Mouse (Mus musculus) left cerebral cortex, postnatal 4 days (tissue): Measurements from ENCODE around the gene Tomm20. TPM values are rescaled to one million over a fixed set of nuclear protein-coding genes. Genes with fewer than 3 reads are reported as not detected.
"Not testable (repeated sequence)": the region's sequence is repeated elsewhere in the genome, so short reads cannot be mapped to it uniquely, and the experiment has no call there.

Source experiments
- DNase-seq: peaks from one replicate; pipeline ENCODE4 v3.0.0-alpha.2; 2022
- intact Hi-C: fragments of 180-260 bp; cut with DNase I; formaldehyde crosslinking; loops from one replicate; pipeline ENCODE4 v1.15.1; 2025
- total RNA-seq, 2 experiments: library from RNA; stranded (reverse); gene quantifications; 2 replicates each; pipeline ENCODE4 v1.2.3; 2021

The Tomm20 gene
- total RNA-seq, 2 experiments from 2014 or later, result 134 to 136 TPM

DNA sequence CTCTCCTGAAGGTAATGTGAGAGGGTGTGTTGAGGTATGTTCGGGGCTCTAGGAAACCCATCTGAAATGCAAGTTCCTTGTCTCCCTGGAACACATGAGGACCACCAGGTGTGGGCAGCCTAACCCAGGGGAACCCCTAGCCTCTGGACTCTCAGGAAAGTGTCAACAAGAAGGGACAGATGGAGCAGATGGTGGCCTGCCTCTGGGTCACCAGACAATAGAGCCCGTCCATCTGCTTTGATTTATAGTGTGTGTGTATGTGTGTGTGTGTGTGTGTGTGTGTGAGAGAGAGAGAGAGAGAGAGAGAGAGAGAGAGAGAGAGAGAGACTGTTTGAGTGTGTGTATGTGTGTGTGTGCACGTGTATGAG is 58.0 kb downstream of the Tomm20 start:
- intact Hi-C loops, result no loop called here
- DNase-seq, result peak; percentile 20

DNA sequence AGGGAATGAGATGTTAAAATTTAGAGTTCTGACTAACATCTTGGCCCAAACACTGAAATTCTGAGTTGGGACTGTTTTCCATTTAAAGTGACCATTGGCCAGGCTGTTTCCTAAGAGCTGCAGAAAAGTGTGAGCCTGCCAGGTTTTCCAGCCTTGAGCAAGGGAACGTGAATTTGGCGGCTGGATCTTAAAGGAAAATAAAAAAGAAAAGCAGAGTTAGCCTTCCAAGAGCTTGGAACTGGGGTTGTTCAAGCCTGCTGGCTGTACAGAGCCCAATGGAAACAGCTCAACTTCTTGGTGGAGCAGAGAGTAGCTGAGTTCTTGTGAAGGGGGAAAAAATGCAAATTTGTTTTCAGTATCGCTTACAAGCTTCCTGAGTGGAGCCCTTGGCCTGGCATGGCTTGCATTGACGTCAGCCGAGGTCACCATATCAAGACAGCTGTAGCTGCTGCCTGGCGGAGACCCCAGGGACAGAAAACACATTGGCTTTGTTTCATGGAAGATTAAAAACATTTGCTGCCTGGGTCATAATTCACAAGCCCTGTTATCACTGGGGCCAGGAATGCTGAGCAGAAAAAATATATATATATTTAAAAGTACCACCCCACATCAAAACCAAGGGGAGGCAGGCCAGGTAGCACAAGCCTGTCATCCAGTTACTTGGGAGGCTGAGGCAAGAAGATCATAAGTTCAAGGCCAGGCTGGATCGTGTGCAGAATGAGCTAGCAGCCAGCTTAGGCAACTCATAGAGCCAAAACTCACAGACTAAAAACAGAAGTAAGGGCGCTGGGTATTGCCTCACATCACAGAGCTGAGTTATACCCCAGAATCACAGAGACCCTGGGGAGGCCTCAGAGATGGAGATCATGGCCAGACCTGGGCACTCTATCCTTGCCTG is 58.7 kb downstream of the Tomm20 start:
- peak; percentile 51 for DNase-seq

DNA sequence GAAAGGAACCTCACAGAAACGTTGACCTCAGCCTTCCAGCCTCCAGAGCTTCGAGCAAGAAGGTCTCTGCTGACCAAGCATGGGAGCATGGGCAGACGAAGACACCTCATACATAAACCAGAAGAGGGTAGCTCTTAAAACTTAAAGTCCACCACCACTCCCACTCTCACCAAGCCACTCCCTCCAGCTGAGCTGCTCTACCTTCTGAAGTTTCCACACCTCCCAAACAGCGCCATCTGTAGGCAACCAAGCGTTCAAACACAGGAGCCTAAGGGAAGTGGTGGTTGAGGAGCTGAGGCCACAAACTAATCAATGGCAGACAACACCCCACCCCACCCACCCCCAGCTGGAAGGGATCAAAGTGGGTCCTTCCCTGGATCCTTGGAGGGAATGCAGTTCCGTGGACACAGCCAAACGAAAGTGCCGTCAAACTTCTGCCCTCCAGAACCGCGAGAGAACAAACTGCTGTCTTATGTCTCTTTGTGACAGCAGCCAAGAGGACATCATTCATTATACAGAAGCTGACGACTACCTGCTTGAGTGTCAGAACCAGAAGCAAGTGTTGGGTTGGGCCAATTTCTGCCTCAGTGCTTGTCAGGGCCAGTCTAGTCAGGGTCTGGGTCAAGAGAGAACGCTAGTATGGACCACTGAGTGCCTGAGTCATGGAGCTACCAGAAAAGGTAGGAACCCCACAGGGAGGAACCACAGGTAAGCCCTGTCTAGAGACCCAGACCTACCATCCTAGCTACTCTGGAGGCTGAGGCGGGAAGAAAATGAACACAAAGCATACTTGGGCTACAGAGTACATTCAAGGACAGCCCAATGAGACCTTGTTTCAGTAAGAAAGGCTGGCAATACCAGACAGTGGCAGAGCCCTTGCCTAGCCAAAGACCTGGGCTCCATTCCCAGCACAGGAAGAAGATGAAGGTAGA is 59.8 kb downstream of the Tomm20 start:
- no peak for DNase-seq
- intact Hi-C loops, result no loop called here

More for the DNA sequence above, 58.7 kb downstream of the Tomm20 start:
- intact Hi-C loops, result no loop called here

DNA sequence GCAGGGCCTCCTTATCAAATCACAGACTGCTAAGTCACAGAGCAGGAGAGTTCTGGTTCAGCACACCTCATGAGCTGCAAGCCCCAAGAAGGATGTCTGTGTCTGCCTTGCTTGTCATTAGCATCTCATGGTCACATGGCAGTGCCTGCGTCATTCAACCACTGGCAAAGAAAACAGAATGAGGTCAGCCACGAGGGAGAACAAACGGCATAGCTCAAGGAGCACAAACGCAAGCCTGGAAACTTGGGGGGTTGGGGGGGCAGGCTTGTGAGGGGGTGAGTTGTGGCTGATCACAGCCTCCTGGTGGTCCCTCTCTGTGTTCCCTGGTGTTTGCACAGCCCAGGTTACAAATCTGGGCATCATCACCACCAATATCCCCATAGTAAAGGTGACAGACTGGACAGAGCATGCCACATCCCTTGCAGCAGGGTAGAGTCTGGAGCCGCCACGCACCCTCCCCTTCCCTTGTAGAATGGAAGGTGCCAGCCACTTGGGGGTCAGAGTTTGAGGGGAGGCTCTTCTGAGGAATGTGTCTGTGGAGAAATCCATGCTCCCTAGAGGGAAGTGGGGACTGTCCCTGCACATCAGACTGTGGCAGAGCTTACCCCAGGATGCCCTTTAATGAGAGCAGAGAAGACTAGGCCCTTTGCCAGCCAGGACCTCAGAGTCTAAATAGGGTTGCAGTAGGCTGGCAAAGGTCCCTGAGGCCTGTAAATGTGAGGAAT is 61.3 kb downstream of the Tomm20 start:
- intact Hi-C loops, result no loop called here
- DNase-seq, result peak; percentile 48

DNA sequence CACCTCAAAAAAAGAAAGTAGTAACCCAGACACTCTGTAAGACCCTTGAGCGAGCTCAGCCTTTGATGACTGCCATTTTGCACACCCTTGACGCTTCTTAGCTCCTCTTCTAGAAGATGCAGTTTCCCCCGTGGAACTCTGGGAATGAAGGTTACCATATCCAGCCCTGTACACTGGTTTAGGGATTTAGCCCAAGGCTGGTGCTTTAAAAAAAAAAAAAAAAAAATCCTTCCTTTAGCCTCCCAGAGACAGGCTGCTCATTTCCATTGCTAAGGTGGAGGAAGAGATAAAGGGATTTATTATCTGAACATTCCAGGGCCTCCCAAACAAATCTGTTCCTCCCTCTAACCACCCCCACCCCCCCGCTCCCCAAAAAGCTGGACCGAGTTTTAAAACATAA is 61.9 kb downstream of the Tomm20 start:
- DNase-seq, result no peak
- intact Hi-C loops, result no loop called here

DNA sequence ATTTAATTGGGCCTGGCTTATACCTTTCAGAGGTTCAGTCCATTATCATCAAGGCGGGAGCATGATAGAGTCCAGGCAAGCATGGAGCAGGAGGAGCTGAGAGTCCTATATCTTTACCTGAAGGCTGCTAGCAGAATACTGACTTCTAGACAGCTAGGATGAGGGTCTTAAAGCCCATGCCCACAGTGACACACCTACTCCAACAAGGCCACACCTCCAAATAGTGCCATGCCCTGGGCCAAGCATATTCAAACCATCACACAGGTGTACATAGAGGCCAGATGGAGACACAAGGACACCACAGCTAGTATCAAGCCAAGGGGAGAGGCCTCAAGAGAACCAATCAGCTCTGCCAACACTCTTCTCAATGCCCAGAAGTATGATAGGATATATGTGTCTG is 63.1 kb downstream of the Tomm20 start:
- intact Hi-C loops, DNase-seq: not testable (repeated sequence)

DNA sequence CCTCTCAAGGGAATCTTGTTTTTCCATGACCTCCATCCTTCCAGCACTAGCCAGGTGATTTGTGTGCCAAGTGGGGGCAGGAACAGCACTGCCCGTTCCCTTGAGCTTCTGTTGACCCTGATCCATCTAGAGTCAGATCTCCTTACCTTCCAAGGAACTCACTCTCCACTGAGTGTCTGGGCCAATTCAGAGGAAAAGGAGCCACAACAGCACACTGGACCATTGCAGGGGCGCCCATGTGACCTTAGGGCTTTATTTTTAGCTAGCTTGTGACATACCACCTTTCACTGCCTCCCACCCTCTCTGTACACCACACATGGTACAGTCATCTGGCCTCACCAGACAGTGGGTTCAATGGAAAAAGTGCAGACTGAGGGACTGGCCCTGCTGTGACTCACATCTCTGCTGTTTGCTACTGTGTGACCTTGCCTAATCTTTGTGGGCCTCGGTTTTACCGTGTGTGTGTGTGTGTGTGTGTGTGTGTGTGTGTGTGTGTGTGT is 64.0 kb downstream of the Tomm20 start:
- intact Hi-C loops, result no loop called here
- no peak for DNase-seq

Other genes with a start within 250 kb of the Tomm20 start
- gene Rbm34, start 25.2 kb upstream of the Tomm20 start, total RNA-seq, result 10 to 100 TPM; 18.8 to 19.5 TPM
- 10 to 100 TPM; 25.5 to 27.0 TPM for gene Pard3, start 118.0 kb upstream of the Tomm20 start, total RNA-seq